ENCODE assay signal across 34 mouse cellular contexts in the genomic region with DNA sequence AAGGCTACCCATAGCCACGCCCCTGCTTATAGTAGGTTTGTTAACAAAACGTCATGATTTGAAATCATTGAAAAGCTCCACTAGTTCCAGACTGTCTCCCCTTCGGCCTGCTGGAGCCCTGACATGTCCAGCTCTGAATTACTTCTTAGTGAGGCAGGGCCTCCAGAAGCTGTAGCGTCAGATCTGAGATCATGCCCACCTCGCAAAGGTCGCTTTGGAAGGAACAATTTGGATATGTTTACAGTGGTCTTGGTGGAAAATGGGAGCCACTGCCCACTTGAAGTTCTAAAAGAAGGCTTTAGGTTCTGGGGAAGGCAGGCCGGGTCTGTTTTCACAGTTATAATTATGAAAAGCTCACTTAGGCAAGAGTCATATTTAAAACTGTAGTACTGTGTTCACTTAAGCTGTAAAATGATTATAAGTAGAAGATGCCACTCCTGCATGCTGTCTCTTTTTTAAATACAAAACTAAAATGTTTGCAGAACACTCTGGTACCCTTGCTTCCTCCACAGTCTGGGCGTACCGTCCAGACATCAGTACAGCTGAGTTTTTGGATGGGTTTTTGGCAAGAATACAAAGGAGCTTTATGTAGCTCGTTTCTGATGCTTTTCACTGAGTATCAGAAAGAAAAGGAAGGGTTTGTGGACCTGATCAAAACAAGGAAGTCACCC. TPM values are rescaled to one million over a fixed set of nuclear protein-coding genes. Genes with fewer than 3 reads are reported as not detected.
A peak's percentile ranks its signal among the peaks of the same experiment; 100 is the strongest.
DNase-seq lines count a peak whose midpoint lies in the region; ATAC-seq and TF ChIP-seq lines count a peak whose summit lies in the region.
"Had no signal": no experiment of that assay in that cellular context is flagged by ENCODE, and none has a peak within 500 bp of the region (broad histone marks: within the 10 kb centered on the region; RNA-seq: fewer than 3 reads in every experiment).

No protein-coding gene starts in this region.

- H3K27ac ChIP-seq in midbrain, embryonic 11.5 days (ENCODE audit: low read depth, low read length) = no peak overlapping the region
- H3K27ac ChIP-seq in midbrain, embryonic 15.5 days = no peak overlapping the region
- H3K27ac ChIP-seq in embryonic facial prominence, embryonic 13.5 days = peak overlapping the region; percentile 51
- no peak overlapping the region for H3K27ac ChIP-seq in cerebellum, adult 2 months (ENCODE audit: insufficient read depth, low read length)
- H3K27ac ChIP-seq: heart, embryonic 10.5 days; heart, embryonic 15.5 days; hindbrain, embryonic 12.5 days; liver, embryonic 12.5 days; midbrain, embryonic 13.5 days; stomach, embryonic 15.5 days had no signal

- no peaks in the 10 kb centered on the region for H3K9me3 ChIP-seq in midbrain, embryonic 11.5 days (ENCODE audit: control insufficient read depth, low read length)
- H3K9me3 ChIP-seq in midbrain, embryonic 15.5 days = no peaks in the 10 kb centered on the region
- H3K9me3 ChIP-seq in embryonic facial prominence, embryonic 13.5 days = no peaks in the 10 kb centered on the region
- H3K9me3 ChIP-seq: heart, embryonic 10.5 days; heart, embryonic 15.5 days; hindbrain, embryonic 12.5 days; liver, embryonic 12.5 days; midbrain, embryonic 13.5 days; stomach, embryonic 15.5 days had no signal

- no peak overlapping the region for H3K4me2 ChIP-seq in midbrain, embryonic 11.5 days
- H3K4me2 ChIP-seq in midbrain, embryonic 15.5 days = no peak overlapping the region
- H3K4me2 ChIP-seq in embryonic facial prominence, embryonic 13.5 days = no peak overlapping the region
- H3K4me2 ChIP-seq: heart, embryonic 15.5 days; hindbrain, embryonic 12.5 days; liver, embryonic 12.5 days; midbrain, embryonic 13.5 days; stomach, embryonic 15.5 days had no signal

- no peaks in the 10 kb centered on the region for H3K27me3 ChIP-seq in midbrain, embryonic 11.5 days (ENCODE audit: control insufficient read depth, insufficient read depth, low read length)
- H3K27me3 ChIP-seq in midbrain, embryonic 15.5 days (replicated peaks) = no peaks in the 10 kb centered on the region
- no peaks in the 10 kb centered on the region for H3K27me3 ChIP-seq in embryonic facial prominence, embryonic 13.5 days
- no peaks in the 10 kb centered on the region for H3K27me3 ChIP-seq in cerebellum, adult 2 months (ENCODE audit: control insufficient read depth, insufficient read depth, low read length)
- H3K27me3 ChIP-seq: CH12.LX; heart, embryonic 15.5 days; hindbrain, embryonic 12.5 days; liver, embryonic 12.5 days; megakaryocyte, embryonic 14.5 days; midbrain, embryonic 13.5 days; stomach, embryonic 15.5 days had no signal

- no peak for TF ChIP-seq POLR2A in cerebellum, adult 2 months (IDR thresholded peaks at IDR 0.05; ENCODE audit: borderline replicate concordance, insufficient read depth, low read length)

- H3K9ac ChIP-seq in midbrain, embryonic 11.5 days (ENCODE audit: low read length) = no peak overlapping the region
- no peak overlapping the region for H3K9ac ChIP-seq in midbrain, embryonic 15.5 days
- H3K9ac ChIP-seq in embryonic facial prominence, embryonic 13.5 days = no peak overlapping the region
- H3K9ac ChIP-seq: heart, embryonic 15.5 days; hindbrain, embryonic 12.5 days; liver, embryonic 12.5 days; midbrain, embryonic 13.5 days; stomach, embryonic 15.5 days had no signal

- WGBS in midbrain, embryonic 11.5 days = 70% methylated on average over 10 of the region's 10 CpGs
- 64% methylated on average over 10 of the region's 10 CpGs for WGBS in midbrain, embryonic 15.5 days
- whole genome bisulfite sequencing in embryonic facial prominence, embryonic 13.5 days = 38% methylated on average over 10 of the region's 10 CpGs
- WGBS in cerebellum, adult 2 months = 75% methylated on average over 10 of the region's 10 CpGs

- TF ChIP-seq CTCF in cerebellum, adult 2 months (IDR thresholded peaks at IDR 0.05; ENCODE audit: borderline replicate concordance, insufficient read depth, low read depth, low read length) = no peak

- no peak for DNase-seq in frontal cortex, postnatal 10 days (ENCODE audit: low spot score in 2 of 2)
- DNase-seq in midbrain, embryonic 11.5 days (ENCODE audit: low spot score, missing footprints) = peak; percentile 81
- no peak for DNase-seq in cerebellum, adult 2 months
- DNase-seq: adrenal gland, adult 2 months; adrenal gland, postnatal 36 days; B cell, adult 2 months; cerebellum, adult 9-10 months; cerebellum, postnatal 36 days; gastrocnemius, postnatal 14 days; heart, postnatal 36 days; kidney, adult 9 months; kidney, postnatal 14 days; left cerebral cortex, postnatal 4 days; lung, adult 18-20 months; lung, postnatal 4 days; right cerebral cortex, postnatal 25 days had no signal

- no peaks in the 10 kb centered on the region for H3K36me3 ChIP-seq in midbrain, embryonic 11.5 days (ENCODE audit: control insufficient read depth, insufficient read depth, low read length)
- H3K36me3 ChIP-seq in midbrain, embryonic 15.5 days (replicated peaks) = no peaks in the 10 kb centered on the region
- no peaks in the 10 kb centered on the region for H3K36me3 ChIP-seq in embryonic facial prominence, embryonic 13.5 days
- H3K36me3 ChIP-seq: heart, embryonic 10.5 days; heart, embryonic 15.5 days; hindbrain, embryonic 12.5 days; midbrain, embryonic 13.5 days; stomach, embryonic 15.5 days had no signal

- H3K4me1 ChIP-seq in midbrain, embryonic 11.5 days (ENCODE audit: control insufficient read depth, insufficient read depth, low read length) = peaks cover 10% of the 10 kb centered on the region
- no peaks in the 10 kb centered on the region for H3K4me1 ChIP-seq in midbrain, embryonic 15.5 days
- H3K4me1 ChIP-seq in embryonic facial prominence, embryonic 13.5 days = peaks cover 30% of the 10 kb centered on the region
- H3K4me1 ChIP-seq in cerebellum, adult 2 months (ENCODE audit: control insufficient read depth, insufficient read depth, low read length) = no peaks in the 10 kb centered on the region
- H3K4me1 ChIP-seq: stomach, embryonic 15.5 days had no signal

- H3K4me3 ChIP-seq in midbrain, embryonic 11.5 days (ENCODE audit: low read depth, low read length) = no peak overlapping the region
- no peak overlapping the region for H3K4me3 ChIP-seq in midbrain, embryonic 15.5 days
- H3K4me3 ChIP-seq in embryonic facial prominence, embryonic 13.5 days = no peak overlapping the region
- no peak overlapping the region for H3K4me3 ChIP-seq in cerebellum, adult 2 months (replicated peaks; ENCODE audit: insufficient read depth, low read depth, low read length)
- H3K4me3 ChIP-seq: heart, embryonic 10.5 days; heart, embryonic 15.5 days; hindbrain, embryonic 12.5 days; liver, embryonic 12.5 days; megakaryocyte, embryonic 14.5 days; midbrain, embryonic 13.5 days; stomach, embryonic 15.5 days had no signal

- peak; percentile 77 for ATAC-seq in frontal cortex, adult (ENCODE audit: low TSS enrichment)
- no peak for ATAC-seq in midbrain, embryonic 11.5 days (ENCODE audit: low FRiP score)
- no peak for ATAC-seq in midbrain, embryonic 15.5 days (replicated peaks)
- no peak for ATAC-seq in embryonic facial prominence, embryonic 13.5 days (ENCODE audit: insufficient number of reproducible peaks, insufficient read depth, low FRiP score, low TSS enrichment, low read depth)
- no peak for ATAC-seq in erythroblast, adult 5-6 weeks (replicated peaks; ENCODE audit: low FRiP score, poor library complexity, severe bottlenecking)
- ATAC-seq: activated CD4-positive, CD25-positive, alpha-beta regulatory T cell, adult 4 months; intestine, postnatal 0 days; liver, embryonic 12.5 days; lung, postnatal 0 days; midbrain, embryonic 13.5 days had no signal

RNA-seq across cellular contexts. Expression of a gene that starts 30.1 kb away (rescaled TPM):
- polyA plus RNA-seq in midbrain, embryonic 11.5 days (2014; fragmentation: Nextera tagmentation; extraction: Ambion mirVana) = 31.6 and 32.8 TPM in 2 replicates
- polyA plus RNA-seq in midbrain, embryonic 15.5 days (2015; fragmentation: Nextera tagmentation; extraction: Ambion mirVana) = 35.7 and 36.7 TPM in 2 replicates
- 51.8 and 52.1 TPM in 2 replicates for polyA plus RNA-seq in embryonic facial prominence, embryonic 13.5 days (2015; fragmentation: Nextera tagmentation; extraction: Ambion mirVana)
- polyA plus RNA-seq in cerebellum, adult 2 months (2012; rRNA removed) = 56.1 and 58.4 TPM in 2 replicates
- 1.3 and 6.3 TPM in 2 replicates for total RNA-seq in erythroblast, adult 5-6 weeks (2015; ENCODE audit: low replicate concordance)
- 5.9 and 8.4 TPM in 2 replicates for total RNA-seq in erythroblast, adult 5-6 weeks (2017; ENCODE audit: low replicate concordance)

RNA-seq across cellular contexts. Expression of a gene that starts 44.7 kb away (rescaled TPM):
- polyA plus RNA-seq in midbrain, embryonic 11.5 days (2014; fragmentation: Nextera tagmentation; extraction: Ambion mirVana) = 13.6 and 17.3 TPM in 2 replicates
- 44.3 and 55.9 TPM in 2 replicates for polyA plus RNA-seq in midbrain, embryonic 15.5 days (2015; fragmentation: Nextera tagmentation; extraction: Ambion mirVana)
- 15.1 and 18.3 TPM in 2 replicates for polyA plus RNA-seq in embryonic facial prominence, embryonic 13.5 days (2015; fragmentation: Nextera tagmentation; extraction: Ambion mirVana)
- 0.14 and 0.20 TPM in 2 replicates for polyA plus RNA-seq in cerebellum, adult 2 months (2012; rRNA removed)
- not detected in 2 replicates for total RNA-seq in erythroblast, adult 5-6 weeks (2015; ENCODE audit: low replicate concordance)
- not detected in 2 replicates for total RNA-seq in erythroblast, adult 5-6 weeks (2017; ENCODE audit: low replicate concordance)
- total RNA-seq: granulocyte monocyte progenitor cell, adult 5-6 weeks; monocyte, adult 5-6 weeks had no signal
- polyA plus RNA-seq: activated CD4-positive, CD25-positive, alpha-beta regulatory T cell, adult 4 months; lung, postnatal 0 days; neural tube, embryonic 14.5 days had no signal

Comparison
In these comparisons a context has a peak if more than half of its experiments do, and no peak if none do; other contexts are left out.
1. RNA of a gene that starts 44.7 kb away (polyA plus RNA-seq): 44.3 to 55.9 TPM in midbrain, embryonic 15.5 days, 15.1 to 18.3 TPM in embryonic facial prominence, embryonic 13.5 days and 13.6 to 17.3 TPM in midbrain, embryonic 11.5 days; 0.14 to 0.20 TPM in cerebellum, adult 2 months; every median in the first group is over 10 times any median in the second.